Comparison of ENCODE assay signal across 21 mouse cellular contexts in genomic region chr2:157148417-157148816, GRCm38 (mm10).
"Had no signal": no experiment of that assay in that cellular context is flagged by ENCODE, and none has a peak within 500 bp of the region (broad histone marks: within the 10 kb centered on the region; RNA-seq: fewer than 3 reads in every experiment).

No protein-coding gene starts in this region.

- H3K4me3 ChIP-seq: kidney, embryonic 15.5 days; liver, embryonic 12.5 days; liver, embryonic 15.5 days; lung, embryonic 15.5 days; midbrain, embryonic 10.5 days; myocyte; neural tube, embryonic 13.5 days; stomach, embryonic 15.5 days had no signal

- H3K4me1 ChIP-seq: kidney, embryonic 15.5 days; liver, embryonic 15.5 days; lung, embryonic 15.5 days; midbrain, embryonic 10.5 days; neural tube, embryonic 13.5 days; stomach, embryonic 15.5 days had no signal

- DNase-seq: kidney, adult 11 months; kidney, adult 8-10 months; kidney, postnatal 10 days; kidney, postnatal 36 days; lung, adult 18-20 months; lung, postnatal 10 days; midbrain, embryonic 14.5 days; retina, postnatal 1 day; right cerebral cortex, postnatal 25 days; spleen, adult 18-20 months; thymus, adult 18-20 months; thymus, postnatal 4 days had no signal

- H3K27ac ChIP-seq: kidney, embryonic 15.5 days; liver, embryonic 12.5 days; liver, embryonic 15.5 days; lung, embryonic 15.5 days; macrophage; midbrain, embryonic 10.5 days; neural tube, embryonic 13.5 days; stomach, embryonic 15.5 days had no signal

- ATAC-seq: liver, embryonic 12.5 days had no signal
